Mouse (Mus musculus) embryonic facial prominence, embryonic 11.5 days (tissue): ENCODE data around the gene Gjb4. TPM values are rescaled to one million over a fixed set of nuclear protein-coding genes. Genes with fewer than 3 reads are reported as not detected.

Experiments used
- ATAC-seq: fragments of 200-750 bp; cut with Nextera tagmentation; replicated peaks from 2 replicates; pipeline ENCODE4 v1.8.0; 2017; ENCODE audit warnings: low read depth; ENCODE audit not compliant: insufficient number of reproducible peaks, low FRiP score, low TSS enrichment
- DNase-seq: peaks from one replicate; pipeline ENCODE4 v3.0.0-alpha.2; 2015; ENCODE audit warnings: low spot score
- H3K27ac ChIP-seq: fragments of 300-500 bp; sonication (generic); replicated peaks from 2 replicates; pipeline ENCODE4 v1.5.1; 2014; ENCODE audit warnings: mild to moderate bottlenecking, low read depth, low read length, control low read depth
- H3K27me3 ChIP-seq: fragments of 300-500 bp; sonication (generic); 2 replicates; pipeline ENCODE4 v1.6.1; 2014; ENCODE audit warnings: mild to moderate bottlenecking, low read length, moderate library complexity, mixed read lengths; ENCODE audit not compliant: control insufficient read depth, insufficient read depth
- H3K36me3 ChIP-seq: fragments of 300-500 bp; sonication (generic); replicated peaks from 2 replicates; pipeline ENCODE4 v1.6.1; 2014; ENCODE audit warnings: low read depth, mild to moderate bottlenecking, low read length, moderate library complexity, mixed read lengths; ENCODE audit not compliant: control insufficient read depth, insufficient read depth
- H3K4me1 ChIP-seq: fragments of 300-500 bp; sonication (generic); 2 replicates; pipeline ENCODE4 v1.6.1; 2014; ENCODE audit warnings: low read length, mixed read lengths; ENCODE audit not compliant: control insufficient read depth, insufficient read depth
- H3K4me2 ChIP-seq: fragments of 300-500 bp; sonication (generic); 2 replicates; pipeline ENCODE4 v1.6.1; 2014; ENCODE audit warnings: low read depth, mild to moderate bottlenecking, control low read depth, low read length, moderate library complexity
- H3K4me3 ChIP-seq: fragments of 300-500 bp; sonication (generic); 2 replicates; pipeline ENCODE4 v1.5.1; 2014; ENCODE audit warnings: low read depth, low read length, control low read depth
- H3K9ac ChIP-seq: fragments of 300-500 bp; sonication (generic); replicated peaks from 2 replicates; pipeline ENCODE4 v1.6.1; 2014; ENCODE audit warnings: mild to moderate bottlenecking, control low read depth, low read length
- H3K9me3 ChIP-seq: fragments of 300-500 bp; sonication (generic); replicated peaks from 2 replicates; pipeline ENCODE4 v1.6.1; 2016; ENCODE audit warnings: mild to moderate bottlenecking, low read length, inconsistent platforms, mixed read lengths; ENCODE audit not compliant: control insufficient read depth
- WGBS: fragments of 180-500 bp; shearing (Covaris S2); extraction: QIAGEN DNeasy Blood & Tissue Kit; methylation state at CpG from one replicate; pipeline ENCODE4 v1.1.7; 2014; 5-methylcytosine and 5-hydroxymethylcytosine counted together
- polyA plus RNA-seq: library from polyadenylated mRNA; unstranded; fragments of >200 nt; fragmentation: Nextera tagmentation; extraction: Ambion mirVana; gene quantifications from 2 replicates; pipeline ENCODE4 v1.2.1, GENCODE M21; 2014

Gjb4 gene
- polyA plus RNA-seq, 1 experiment from 2014 or later: 0.18 TPM

DNA sequence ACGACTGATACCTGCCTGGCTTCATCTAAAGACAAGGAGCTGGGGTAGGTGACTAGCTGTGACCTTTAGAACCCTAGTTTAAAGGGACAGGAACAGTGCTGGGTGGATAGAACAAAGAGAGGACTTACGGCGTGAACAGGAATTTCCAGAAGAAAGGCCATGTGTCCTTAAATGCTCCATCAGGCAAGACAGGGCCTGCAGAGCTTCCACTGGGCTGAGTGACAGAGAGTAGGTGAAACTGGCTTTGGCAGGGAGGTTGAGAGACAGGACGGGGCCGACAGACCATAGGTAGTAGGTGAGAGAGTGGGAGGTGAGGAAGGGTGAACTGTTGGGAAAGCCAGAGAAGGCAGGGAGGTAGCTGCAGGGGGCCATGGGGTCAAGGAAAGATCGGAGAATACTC lies 12.5 kb downstream of the Gjb4 start:
- WGBS: 63% methylated on average over 6 of the region's 6 CpGs
- ATAC-seq (no peak), DNase-seq (no peak)
- Histone ChIP-seq H3K9ac (no peak overlapping the region), H3K4me3 (no peak overlapping the region), H3K9me3 (no peaks in the 10 kb centered on the region), H3K27ac (no peak overlapping the region), H3K4me1 (no peaks in the 10 kb centered on the region), H3K36me3 (no peaks in the 10 kb centered on the region), H3K27me3 (no peaks in the 10 kb centered on the region), H3K4me2 (no peak overlapping the region)

DNA sequence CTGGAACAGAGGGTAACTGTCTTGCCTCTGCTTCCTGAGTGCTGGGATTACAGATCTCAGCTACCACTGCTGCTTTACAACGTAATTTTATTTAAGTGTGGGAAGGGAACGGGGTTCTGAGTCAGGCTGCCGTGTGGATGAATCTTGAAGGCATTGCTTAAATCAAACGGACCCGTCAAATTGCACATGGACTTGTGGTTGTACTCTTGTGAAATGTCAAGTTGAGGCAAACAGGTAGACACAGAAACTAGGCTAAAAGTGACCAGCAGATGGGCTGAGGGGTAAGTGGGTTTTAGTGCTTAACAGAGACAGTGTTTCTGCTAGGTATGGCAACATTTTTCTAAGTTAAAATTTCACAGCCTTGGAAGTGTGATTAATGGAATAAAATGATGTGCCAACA lies 16.2 kb downstream of the Gjb4 start:
- no peaks in the 10 kb centered on the region for H3K9me3 ChIP-seq
- 86% methylated on average over 5 of the region's 5 CpGs for WGBS
- no peak overlapping the region for H3K4me3 ChIP-seq
- H3K27ac ChIP-seq: no peak overlapping the region
- H3K36me3 ChIP-seq: no peaks in the 10 kb centered on the region
- no peak for ATAC-seq
- H3K4me1 ChIP-seq: no peaks in the 10 kb centered on the region
- H3K4me2 ChIP-seq: no peak overlapping the region
- H3K27me3 ChIP-seq: no peaks in the 10 kb centered on the region
- no peak for DNase-seq
- H3K9ac ChIP-seq: no peak overlapping the region

DNA sequence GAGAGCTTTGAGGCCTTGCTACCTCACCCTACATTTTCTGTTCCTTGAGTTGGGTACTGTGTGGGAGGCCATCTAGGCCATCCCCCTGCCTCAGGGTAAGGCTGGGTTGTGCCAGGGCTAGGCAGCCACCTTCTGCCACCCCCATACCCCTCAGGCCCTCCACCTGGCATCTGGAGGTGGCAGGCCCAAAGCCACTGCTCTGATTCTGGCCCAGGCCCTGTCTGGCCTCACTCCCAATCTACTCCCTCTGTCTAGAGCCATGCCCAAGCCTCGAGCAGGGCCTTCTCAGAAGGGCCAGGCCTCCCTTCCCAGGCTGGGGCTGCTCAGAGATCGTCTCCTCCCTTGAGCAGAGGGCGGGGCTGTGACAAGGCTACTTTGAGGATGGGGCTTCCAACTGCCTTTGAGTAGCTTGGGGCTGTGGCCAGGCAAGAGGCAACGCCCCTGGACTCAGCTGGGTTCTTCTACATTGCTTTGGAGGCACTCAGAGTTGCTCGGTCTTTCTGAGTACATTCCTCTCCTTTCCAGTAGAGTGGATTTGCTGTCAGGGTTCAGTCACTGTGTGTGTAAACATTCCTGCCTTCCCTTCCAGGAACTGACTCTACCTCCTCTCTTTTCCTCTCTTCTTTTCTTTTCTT lies 18.9 kb downstream of the Gjb4 start:
- H3K27me3 ChIP-seq: peaks cover 20% of the 10 kb centered on the region
- ATAC-seq: no peak
- no peak overlapping the region for H3K4me3 ChIP-seq
- H3K4me2 ChIP-seq: no peak overlapping the region
- H3K4me1 ChIP-seq: peaks cover 4% of the 10 kb centered on the region
- no peak for DNase-seq
- 36% methylated on average over 5 of the region's 5 CpGs for WGBS
- H3K36me3 ChIP-seq: no peaks in the 10 kb centered on the region
- no peak overlapping the region for H3K9ac ChIP-seq
- H3K27ac ChIP-seq: no peak overlapping the region
- H3K9me3 ChIP-seq: no peaks in the 10 kb centered on the region

DNA sequence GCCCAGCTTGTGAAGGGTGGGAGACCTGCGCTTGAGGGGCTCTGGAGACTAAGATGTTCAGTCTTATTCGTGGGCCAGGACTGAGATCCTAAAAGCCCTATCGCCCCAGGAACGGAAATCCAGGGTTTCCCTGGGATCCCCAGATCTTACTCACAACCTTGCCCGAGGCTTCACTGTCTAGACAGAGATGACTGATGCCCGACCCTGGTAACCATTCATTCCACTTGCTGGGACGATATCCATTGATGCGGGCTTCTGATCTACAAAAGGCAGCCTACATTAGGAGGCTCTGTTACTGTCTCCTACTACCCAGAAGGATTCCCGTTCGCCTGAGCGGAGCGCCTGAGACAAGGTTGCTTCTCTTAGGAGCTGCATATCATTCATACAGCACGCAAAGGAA lies 22.7 kb downstream of the Gjb4 start:
- ATAC-seq: no peak
- H3K9ac ChIP-seq: no peak overlapping the region
- H3K4me1 ChIP-seq: peaks cover 4% of the 10 kb centered on the region
- no peak overlapping the region for H3K4me3 ChIP-seq
- WGBS: 13% methylated on average over 13 of the region's 13 CpGs
- H3K36me3 ChIP-seq: no peaks in the 10 kb centered on the region
- H3K27me3 ChIP-seq: peaks cover 25% of the 10 kb centered on the region
- no peak overlapping the region for H3K27ac ChIP-seq
- no peak for DNase-seq
- H3K4me2 ChIP-seq: no peak overlapping the region
- H3K9me3 ChIP-seq: no peaks in the 10 kb centered on the region

DNA sequence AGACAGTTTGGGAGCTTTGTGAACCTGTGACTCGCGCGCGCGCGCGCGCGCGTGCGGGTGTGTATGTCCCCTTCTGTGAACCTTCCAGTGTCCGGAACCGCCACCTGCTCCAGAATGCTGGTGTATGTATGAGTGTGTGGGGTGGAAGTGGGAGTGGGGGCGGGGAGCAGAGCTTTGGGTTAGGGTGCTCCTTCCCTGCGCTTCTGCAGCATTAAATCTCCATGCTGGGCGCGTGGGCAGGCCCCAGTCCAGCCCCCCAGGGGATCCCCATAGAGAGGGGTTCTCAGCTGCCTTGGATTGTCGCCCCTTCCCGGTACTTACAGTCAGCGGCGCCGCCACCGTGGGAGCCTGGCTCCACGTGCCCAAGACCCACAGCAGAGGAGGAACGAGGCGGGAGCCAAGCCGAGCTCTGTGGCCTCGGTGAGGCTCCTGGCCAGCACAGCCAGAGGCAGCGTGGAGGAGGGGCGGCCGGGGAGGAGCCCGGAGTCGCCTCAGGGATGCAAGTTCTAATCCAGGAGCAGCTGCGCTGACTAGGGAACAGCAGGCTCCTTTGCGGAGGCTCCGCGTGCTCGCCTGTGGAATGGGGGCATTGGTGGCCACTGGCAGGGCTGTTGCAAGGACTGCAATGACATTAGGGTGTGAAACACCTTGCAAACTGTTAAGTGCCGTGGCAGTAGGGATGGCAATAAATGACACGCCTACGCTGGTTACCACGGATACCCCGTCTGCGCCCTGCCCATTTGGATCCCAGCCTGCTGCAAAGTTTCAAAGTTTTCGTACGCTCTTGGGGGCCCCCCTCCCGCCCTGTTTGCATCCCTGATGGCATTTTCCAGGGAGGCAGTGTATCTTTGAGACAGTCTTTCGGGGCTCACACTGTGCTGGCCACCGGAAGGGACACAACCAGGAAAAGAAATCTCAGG lies 23.4 kb downstream of the Gjb4 start, which contains the start of gene Gjb3:
Gene Gjb3 (minus strand): TSS at position 664 of the 920 bp plus-strand sequence.
- H3K27ac ChIP-seq: no peak within 1 kb of the TSS
- WGBS: 2% methylated on average over 49 of the region's 49 CpGs
- H3K36me3 ChIP-seq: no peaks in the 10 kb centered on the region
- DNase-seq (peak; percentile 37), ATAC-seq (no peak)
- H3K4me2 ChIP-seq: peak within 1 kb of the TSS; percentile 40
- no peaks in the 10 kb centered on the region for H3K9me3 ChIP-seq
- H3K27me3 ChIP-seq: peaks cover 25% of the 10 kb centered on the region
- no peak within 1 kb of the TSS; the same call in 1 of the 2 replicates for H3K9ac ChIP-seq
- peaks cover 4% of the 10 kb centered on the region for H3K4me1 ChIP-seq
- H3K4me3 ChIP-seq: peak within 1 kb of the TSS; percentile 17

DNA sequence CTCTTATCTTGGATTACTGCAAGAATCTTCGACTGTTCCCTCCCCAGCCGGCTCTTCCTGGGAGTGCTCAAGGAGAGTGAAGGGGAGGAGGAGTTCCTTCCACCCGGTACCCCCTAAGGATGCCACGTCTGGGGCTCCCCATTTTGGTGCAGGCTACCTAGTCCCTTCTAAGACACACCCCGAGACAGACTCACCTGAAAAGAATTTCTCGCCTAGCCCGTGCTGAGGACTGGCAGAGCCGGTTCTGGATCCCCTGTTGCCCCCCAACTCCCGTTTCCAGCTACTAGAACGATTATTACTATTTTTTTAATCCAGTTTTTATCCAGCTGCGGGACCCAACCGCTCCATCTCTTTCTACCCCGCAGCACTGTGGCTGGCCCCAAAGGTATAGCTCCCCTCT lies 24.1 kb downstream of the Gjb4 start:
- ATAC-seq: no peak
- peaks cover 25% of the 10 kb centered on the region for H3K27me3 ChIP-seq
- no peaks in the 10 kb centered on the region for H3K36me3 ChIP-seq
- no peak overlapping the region for H3K27ac ChIP-seq
- peaks cover 4% of the 10 kb centered on the region for H3K4me1 ChIP-seq
- 2% methylated on average over 13 of the region's 13 CpGs for WGBS
- H3K4me2 ChIP-seq: peak overlapping the region; percentile 40
- H3K4me3 ChIP-seq: peak overlapping the region; percentile 17; the same call in 1 of the 2 replicates
- H3K9me3 ChIP-seq: no peaks in the 10 kb centered on the region
- no peak overlapping the region; the same call in 1 of the 2 replicates for H3K9ac ChIP-seq
- DNase-seq: no peak

DNA sequence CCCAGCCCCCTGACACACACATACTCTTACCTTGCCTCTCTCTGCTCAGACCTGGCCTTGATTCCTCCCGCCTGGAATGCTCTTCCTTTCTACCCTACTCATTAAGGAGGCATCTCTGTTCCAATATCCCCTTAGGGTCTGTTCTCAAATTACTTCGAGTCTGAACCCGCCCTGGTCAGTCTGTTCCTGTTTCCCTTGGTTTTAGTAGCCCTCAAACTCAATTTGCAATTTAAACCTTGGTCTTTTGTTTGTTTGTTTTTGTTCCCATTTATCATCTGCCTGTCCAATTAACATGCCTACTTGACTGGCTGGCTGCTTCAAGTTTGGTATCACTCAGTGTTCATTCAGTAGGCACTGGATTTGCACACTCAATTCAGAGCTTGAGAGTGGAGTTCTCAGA lies 24.8 kb downstream of the Gjb4 start:
- Histone ChIP-seq H3K27me3 (peaks cover 25% of the 10 kb centered on the region), H3K4me2 (no peak overlapping the region)

DNA sequence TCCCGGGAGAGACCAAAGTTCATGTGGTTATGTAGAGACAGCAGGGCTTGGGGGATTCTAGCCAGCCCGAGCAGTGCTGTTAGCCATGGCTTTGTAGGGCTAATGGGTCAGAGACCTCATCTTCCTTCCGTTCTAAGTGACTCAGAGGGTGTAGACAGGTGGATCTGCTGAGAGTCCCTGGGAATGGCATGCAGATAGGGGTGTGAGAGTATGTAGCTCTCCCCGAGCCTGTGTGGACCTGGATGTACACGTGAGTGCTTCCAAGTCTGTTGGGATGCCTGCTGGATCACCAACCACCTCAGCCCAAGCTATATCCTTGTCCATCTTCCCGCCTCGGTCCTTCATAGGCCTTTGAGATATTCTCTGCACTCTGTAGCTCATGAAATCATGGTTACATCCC lies 25.5 kb downstream of the Gjb4 start:
- 72% methylated on average over 7 of the region's 7 CpGs for WGBS
- Histone ChIP-seq H3K9me3 (no peaks in the 10 kb centered on the region), H3K9ac (no peak overlapping the region), H3K27ac (no peak overlapping the region), H3K4me3 (no peak overlapping the region), H3K4me2 (no peak overlapping the region), H3K4me1 (peaks cover 4% of the 10 kb centered on the region), H3K27me3 (peaks cover 25% of the 10 kb centered on the region), H3K36me3 (no peaks in the 10 kb centered on the region)
- DNase-seq (no peak), ATAC-seq (no peak)

More for the DNA sequence above, 24.8 kb downstream of the Gjb4 start:
- Histone ChIP-seq H3K9ac (no peak overlapping the region), H3K27ac (no peak overlapping the region), H3K9me3 (no peaks in the 10 kb centered on the region), H3K4me1 (peaks cover 4% of the 10 kb centered on the region), H3K36me3 (no peaks in the 10 kb centered on the region), H3K4me3 (no peak overlapping the region)
- ATAC-seq (no peak), DNase-seq (peak; percentile 57)
- WGBS: 0% methylated on average over 3 of the region's 3 CpGs
